Mouse (Mus musculus) cerebellum, adult 2 months (tissue): Measurements from ENCODE around the gene Srpr.

Experiments used
- CTCF ChIP-seq: fragments of 200-500 bp; IDR thresholded peaks from 2 replicates; pipeline ENCODE4 v1.5.1; 2011; ENCODE audit warnings: low read depth, mild to moderate bottlenecking, control low read depth, low read length, moderate library complexity, borderline replicate concordance; ENCODE audit not compliant: insufficient read depth
- POLR2A ChIP-seq: fragments of 200-500 bp; IDR thresholded peaks from 2 replicates; pipeline ENCODE4 v1.6.1; 2011; ENCODE audit warnings: low read length, control low read depth, borderline replicate concordance; ENCODE audit not compliant: insufficient read depth

GRCm38 (mm10) chr9:35286351-35286750, 86.4 kb downstream of the Srpr start:
- TF ChIP-seq CTCF, result no peak
- no peak for TF ChIP-seq POLR2A
